Mouse (Mus musculus): ENCODE data around the gene Gm17124. TPM values are rescaled to one million over a fixed set of nuclear protein-coding genes. Genes with fewer than 3 reads are reported as not detected.
"Not testable (repeated sequence)": the region's sequence is repeated elsewhere in the genome, so short reads cannot be mapped to it uniquely, and the experiment has no call there.

Gm17124 gene
- not detected in 2 replicates for polyA plus RNA-seq (2015; fragmentation: Nextera tagmentation; extraction: Ambion mirVana)

- H3K9me3 ChIP-seq (replicated peaks); H3K4me3 ChIP-seq (replicated peaks); H3K36me3 ChIP-seq; ATAC-seq (ENCODE audit: low FRiP score); H3K4me1 ChIP-seq; H3K27me3 ChIP-seq (replicated peaks); H3K27ac ChIP-seq (replicated peaks); H3K9ac ChIP-seq (replicated peaks); H3K4me2 ChIP-seq: not testable (repeated sequence)
- WGBS: no CpG with 5 or more reads among the region's 3 CpGs
Observed at GRCm38 (mm10) chr14:42599782-42600181, at the start of gene Gm17124. Gm17124 (minus strand) TSS chr14:42599882.

- H3K4me3 ChIP-seq (replicated peaks); H3K9me3 ChIP-seq (replicated peaks); ATAC-seq (ENCODE audit: low FRiP score); H3K4me2 ChIP-seq; H3K4me1 ChIP-seq; H3K36me3 ChIP-seq; H3K27ac ChIP-seq (replicated peaks); H3K27me3 ChIP-seq (replicated peaks); H3K9ac ChIP-seq (replicated peaks): not testable (repeated sequence)
- 67% methylated on average over 1 of the region's 2 CpGs for WGBS
Observed at GRCm38 (mm10) chr14:42641817-42642216, 42.1 kb upstream of the Gm17124 start, which contains the start of gene Gm3633. Gm3633 (minus strand) TSS chr14:42641917.

Small RNA genes lying within 50 kb of the gene (microRNA-seq; reads per million reads assigned to microRNA genes)
- gene Gm23620 (not detected), gene Gm25228 (not detected)

Other genes with a start within 250 kb of the Gm17124 start
- gene Gm8005, start 160.2 kb downstream of the Gm17124 start, polyA plus RNA-seq (2015; fragmentation: Nextera tagmentation; extraction: Ambion mirVana): not detected in 2 replicates
- not detected in 2 replicates for gene Gm8011, start 136.0 kb downstream of the Gm17124 start, polyA plus RNA-seq (2015; fragmentation: Nextera tagmentation; extraction: Ambion mirVana)
- not detected in 2 replicates for gene Gm8020, start 97.5 kb downstream of the Gm17124 start, polyA plus RNA-seq (2015; fragmentation: Nextera tagmentation; extraction: Ambion mirVana)
- not detected in 2 replicates for gene Gm8024, start 75.6 kb downstream of the Gm17124 start, polyA plus RNA-seq (2015; fragmentation: Nextera tagmentation; extraction: Ambion mirVana)
- not detected in 2 replicates for gene Gm3633, start 42.0 kb upstream of the Gm17124 start, polyA plus RNA-seq (2015; fragmentation: Nextera tagmentation; extraction: Ambion mirVana)
- not detected in 2 replicates for gene Gm10378, start 56.1 kb upstream of the Gm17124 start, polyA plus RNA-seq (2015; fragmentation: Nextera tagmentation; extraction: Ambion mirVana)
- gene Gm3015, start 168.9 kb upstream of the Gm17124 start, polyA plus RNA-seq (2015; fragmentation: Nextera tagmentation; extraction: Ambion mirVana): not detected in 2 replicates
- gene Gm10377, start 198.1 kb upstream of the Gm17124 start, polyA plus RNA-seq (2015; fragmentation: Nextera tagmentation; extraction: Ambion mirVana): not detected in 2 replicates